Mouse (Mus musculus) lung, adult 2 months (tissue): Measurements from ENCODE around the gene Grin2a. TPM values are rescaled to one million over a fixed set of nuclear protein-coding genes. Genes with fewer than 3 reads are reported as not detected.
A peak's percentile ranks its signal among the peaks of the same experiment; 100 is the strongest.

Experiments
- DNase-seq: peaks from one replicate; pipeline ENCODE4 v3.0.0; 2022
- H3K4me1 ChIP-seq: fragments of 200-500 bp; 2 replicates; pipeline ENCODE4 v1.6.1; 2011; ENCODE audit warnings: low read length; ENCODE audit not compliant: control insufficient read depth, insufficient read depth
- H3K4me3 ChIP-seq: fragments of 200-500 bp; replicated peaks from 2 replicates; pipeline ENCODE3; 2011; ENCODE audit warnings: low read depth, mild to moderate bottlenecking, control low read depth, low read length; ENCODE audit errors: extremely low read depth
- CTCF ChIP-seq: fragments of 200-500 bp; IDR thresholded peaks from 2 replicates; pipeline ENCODE4 v1.5.1; 2011; ENCODE audit warnings: mild to moderate bottlenecking, low read length, control low read depth; ENCODE audit not compliant: insufficient read depth
- POLR2A ChIP-seq: fragments of 200-500 bp; IDR thresholded peaks from 2 replicates; pipeline ENCODE4 v1.6.1; 2011; ENCODE audit warnings: low read depth, mild to moderate bottlenecking, control low read depth, low read length, borderline replicate concordance; ENCODE audit errors: extremely low read depth
- WGBS: fragments of 180-500 bp; shearing (Covaris S2); methylation state at CpG from one replicate; pipeline ENCODE4 v1.1.7; 2018; 5-methylcytosine and 5-hydroxymethylcytosine counted together
- polyA plus RNA-seq: library from polyadenylated mRNA; depleted of rRNA; stranded (reverse); fragments of >200 nt; gene quantifications from 2 replicates; pipeline ENCODE4 v1.2.3, GENCODE M21; 2012

Grin2a gene
- polyA plus RNA-seq, 1 experiment, result 0.24 TPM

GRCm38 (mm10) chr16:9944836-9945235, 50.5 kb downstream of the Grin2a start:
- TF ChIP-seq CTCF, result no peak
- no peak for TF ChIP-seq POLR2A
- WGBS, result 67% methylated on average over 5 of the region's 5 CpGs
- no peak for DNase-seq
- H3K4me3 ChIP-seq, result no peak overlapping the region
- no peaks in the 10 kb centered on the region for H3K4me1 ChIP-seq

GRCm38 (mm10) chr16:9941306-9941930, 53.9 kb downstream of the Grin2a start:
- TF ChIP-seq CTCF (peak; percentile 25; the same call in 1 of the 2 replicates), POLR2A (no peak)
- no peak for DNase-seq
- 29% methylated on average over 8 of the region's 8 CpGs for WGBS
- Histone ChIP-seq H3K4me1 (no peaks in the 10 kb centered on the region), H3K4me3 (no peak overlapping the region)

- no peaks in the 10 kb centered on the region for H3K4me1 ChIP-seq
- DNase-seq, result no peak
- no peak for TF ChIP-seq POLR2A
- no peak for TF ChIP-seq CTCF
- 73% methylated on average over 7 of the region's 7 CpGs for WGBS
- H3K4me3 ChIP-seq, result no peak overlapping the region
Measured at GRCm38 (mm10) chr16:9940716-9941115, 54.6 kb downstream of the Grin2a start.

GRCm38 (mm10) chr16:9910672-9911071, 84.7 kb downstream of the Grin2a start:
- no peaks in the 10 kb centered on the region for H3K4me1 ChIP-seq
- no peak for DNase-seq
- H3K4me3 ChIP-seq, result no peak overlapping the region
- WGBS, result 63% methylated on average over 3 of the region's 3 CpGs
- TF ChIP-seq POLR2A (no peak), CTCF (no peak)

- 77% methylated on average over 4 of the region's 4 CpGs for WGBS
- TF ChIP-seq POLR2A (no peak), CTCF (no peak)
- H3K4me3 ChIP-seq, result no peak overlapping the region
- DNase-seq, result no peak
- H3K4me1 ChIP-seq, result no peaks in the 10 kb centered on the region
Measured at GRCm38 (mm10) chr16:9909225-9909624, 86.1 kb downstream of the Grin2a start.

- TF ChIP-seq CTCF (no peak), POLR2A (no peak)
- Histone ChIP-seq H3K4me1 (no peaks in the 10 kb centered on the region), H3K4me3 (no peak overlapping the region)
- WGBS, result 72% methylated on average over 6 of the region's 6 CpGs
- no peak for DNase-seq
Measured at GRCm38 (mm10) chr16:9904443-9904842, 90.9 kb downstream of the Grin2a start.

- no peak overlapping the region for H3K4me3 ChIP-seq
- no peak for DNase-seq
- 77% methylated on average over 5 of the region's 5 CpGs for WGBS
- H3K4me1 ChIP-seq, result no peaks in the 10 kb centered on the region
- TF ChIP-seq CTCF, result no peak
Measured at GRCm38 (mm10) chr16:9902680-9903463, 92.5 kb downstream of the Grin2a start.

- no peak for TF ChIP-seq POLR2A
- no peak for TF ChIP-seq CTCF
- DNase-seq, result no peak
- no peak overlapping the region for H3K4me3 ChIP-seq
- H3K4me1 ChIP-seq, result no peaks in the 10 kb centered on the region
- WGBS, result 32% methylated on average over 1 of the region's 1 CpGs
Measured at GRCm38 (mm10) chr16:9901433-9901832, 93.9 kb downstream of the Grin2a start.

- H3K4me1 ChIP-seq, result no peaks in the 10 kb centered on the region
- 71% methylated on average over 3 of the region's 3 CpGs for WGBS
- no peak for TF ChIP-seq POLR2A
- no peak for TF ChIP-seq CTCF
- no peak overlapping the region for H3K4me3 ChIP-seq
- DNase-seq, result no peak
Measured at GRCm38 (mm10) chr16:9900996-9901395, 94.4 kb downstream of the Grin2a start.

GRCm38 (mm10) chr16:9900196-9900595, 95.2 kb downstream of the Grin2a start:
- Histone ChIP-seq H3K4me3 (no peak overlapping the region), H3K4me1 (no peaks in the 10 kb centered on the region)
- DNase-seq, result no peak
- TF ChIP-seq CTCF (no peak), POLR2A (no peak)
- WGBS, result 97% methylated on average over 1 of the region's 1 CpGs
